Mouse (Mus musculus) midbrain, embryonic 16.5 days (tissue): Measurements from ENCODE around the gene Acap1. TPM values are rescaled to one million over a fixed set of nuclear protein-coding genes. Genes with fewer than 3 reads are reported as not detected.
"Not testable (repeated sequence)": the region's sequence is repeated elsewhere in the genome, so short reads cannot be mapped to it uniquely, and the experiment has no call there.

Experiments used
- ATAC-seq: fragments of 200-750 bp; cut with Nextera tagmentation; 2 replicates; pipeline ENCODE4 v1.8.0; 2017; ENCODE audit warnings: moderate TSS enrichment
- H3K27ac ChIP-seq: fragments of 300-500 bp; sonication (generic); 2 replicates; pipeline ENCODE4 v1.5.1; 2014; ENCODE audit warnings: mild to moderate bottlenecking, low read length, mixed read lengths
- H3K27me3 ChIP-seq: fragments of 300-500 bp; sonication (generic); 2 replicates; pipeline ENCODE4 v1.6.1; 2014; ENCODE audit warnings: low read depth, low read length, mixed read lengths; ENCODE audit not compliant: control insufficient read depth, insufficient read depth
- H3K36me3 ChIP-seq: fragments of 300-500 bp; sonication (generic); 2 replicates; pipeline ENCODE4 v1.6.1; 2014; ENCODE audit warnings: mild to moderate bottlenecking, low read length, moderate library complexity, mixed read lengths; ENCODE audit not compliant: control insufficient read depth, insufficient read depth
- H3K4me1 ChIP-seq: fragments of 300-500 bp; sonication (generic); 2 replicates; pipeline ENCODE4 v1.6.1; 2014; ENCODE audit warnings: mild to moderate bottlenecking, low read length, mixed read lengths; ENCODE audit not compliant: control insufficient read depth, insufficient read depth
- H3K4me2 ChIP-seq: fragments of 300-500 bp; sonication (generic); 2 replicates; pipeline ENCODE4 v1.6.1; 2014; ENCODE audit warnings: mild to moderate bottlenecking, low read length, mixed read lengths
- H3K4me3 ChIP-seq: fragments of 300-500 bp; sonication (generic); 2 replicates; pipeline ENCODE4 v1.5.1; 2014; ENCODE audit warnings: low read depth, mild to moderate bottlenecking, low read length, moderate library complexity, mixed read lengths
- H3K9ac ChIP-seq: fragments of 300-500 bp; sonication (generic); 2 replicates; pipeline ENCODE4 v1.6.1; 2014; ENCODE audit warnings: low read depth, low read length, mixed read lengths
- H3K9me3 ChIP-seq: fragments of 300-500 bp; sonication (generic); replicated peaks from 2 replicates; pipeline ENCODE4 v1.6.1; 2014; ENCODE audit warnings: mild to moderate bottlenecking, low read length, mixed read lengths; ENCODE audit not compliant: control insufficient read depth, poor library complexity, severe bottlenecking
- WGBS: fragments of 180-500 bp; shearing (Covaris S2); extraction: QIAGEN DNeasy Blood & Tissue Kit; methylation state at CpG from one replicate; pipeline ENCODE4 v1.1.7; 2014; 5-methylcytosine and 5-hydroxymethylcytosine counted together
- polyA plus RNA-seq: library from polyadenylated mRNA; unstranded; fragments of >200 nt; fragmentation: Nextera tagmentation; extraction: Ambion mirVana; gene quantifications from 2 replicates; pipeline ENCODE4 v1.2.1, GENCODE M21; 2015

The Acap1 gene
- polyA plus RNA-seq, 1 experiment from 2014 or later = 0.26 TPM

DNA sequence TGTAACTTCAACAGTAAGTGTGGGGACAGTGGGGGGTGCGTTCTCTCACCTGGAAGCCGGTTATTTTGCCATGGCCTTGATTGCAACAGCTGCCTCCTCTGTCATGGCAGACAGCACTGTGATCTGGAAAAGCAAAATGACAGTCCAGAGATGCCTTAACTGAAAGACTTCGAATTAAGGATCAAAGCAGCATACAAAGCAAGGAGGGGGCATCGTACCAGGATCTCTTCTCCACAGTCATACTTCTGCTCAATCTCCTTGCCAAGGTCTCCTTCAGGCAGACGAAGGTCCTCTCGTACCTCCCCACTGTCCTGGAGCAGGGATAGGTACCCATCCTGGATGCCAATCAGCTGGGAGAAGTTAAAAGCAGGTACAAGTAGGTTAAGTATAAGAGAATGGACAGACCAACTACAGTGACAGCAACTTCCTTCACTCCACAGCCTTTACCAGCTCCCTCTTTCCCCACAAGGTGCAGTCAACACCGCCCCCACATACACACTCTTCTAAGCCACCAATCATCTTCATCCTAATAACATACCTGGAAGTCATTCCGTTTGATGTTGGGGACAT, 22.1 kb upstream of the Acap1 start:
- 88% methylated on average over 8 of the region's 8 CpGs for WGBS
- peaks cover 45% of the 10 kb centered on the region for H3K4me1 ChIP-seq
- H3K9ac ChIP-seq = no peak overlapping the region
- no peak overlapping the region for H3K27ac ChIP-seq
- H3K4me3 ChIP-seq = no peak overlapping the region
- no peaks in the 10 kb centered on the region for H3K9me3 ChIP-seq
- ATAC-seq = no peak
- no peaks in the 10 kb centered on the region for H3K27me3 ChIP-seq
- H3K4me2 ChIP-seq = no peak overlapping the region
- peaks cover 24% of the 10 kb centered on the region for H3K36me3 ChIP-seq

DNA sequence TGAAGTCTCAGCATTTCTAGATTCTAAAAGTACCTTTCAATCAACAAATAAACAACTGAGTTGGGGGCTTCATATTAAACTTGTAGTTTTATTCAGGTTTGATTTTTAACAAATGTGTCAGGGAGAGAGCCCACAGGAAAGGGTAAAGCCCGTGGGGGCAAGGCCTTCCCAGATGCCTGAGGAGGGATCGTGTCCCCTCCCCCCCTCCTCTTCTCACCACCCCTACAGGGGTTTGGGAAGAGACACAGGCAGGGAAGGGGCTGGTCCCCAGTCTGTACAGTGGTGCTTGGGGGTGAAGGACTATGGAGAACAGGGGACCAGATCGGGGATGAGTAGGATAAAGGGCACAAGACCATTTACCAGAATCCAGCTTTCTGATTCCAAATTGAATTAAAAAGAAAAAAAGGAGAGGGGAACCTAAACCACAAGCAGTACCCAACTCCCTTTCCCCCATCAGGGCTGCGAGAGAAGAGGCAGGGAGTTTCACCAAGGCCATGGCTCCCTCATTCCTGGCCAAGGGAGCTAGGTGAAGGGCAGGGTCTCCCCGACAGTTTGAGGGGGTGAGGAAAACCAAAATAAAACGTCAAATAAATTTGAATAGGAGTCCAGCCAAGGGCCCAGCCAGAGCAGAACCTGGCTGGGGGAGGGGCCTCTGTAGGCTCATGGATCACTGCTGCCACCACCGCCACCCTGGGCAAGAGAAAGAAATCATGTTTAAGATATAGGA, 21.5 kb upstream of the Acap1 start:
- not testable (repeated sequence) for ATAC-seq, H3K9me3 ChIP-seq, H3K27me3 ChIP-seq, H3K9ac ChIP-seq, H3K4me3 ChIP-seq, H3K4me2 ChIP-seq, H3K27ac ChIP-seq
- 48% methylated on average over 7 of the region's 7 CpGs for WGBS
- peaks cover 30% of the 10 kb centered on the region for H3K36me3 ChIP-seq
- H3K4me1 ChIP-seq = peaks cover 41% of the 10 kb centered on the region

- ATAC-seq = no peak
- no peak overlapping the region for H3K4me3 ChIP-seq
- H3K27me3 ChIP-seq = no peaks in the 10 kb centered on the region
- H3K36me3 ChIP-seq = peaks cover 34% of the 10 kb centered on the region
- no peaks in the 10 kb centered on the region for H3K9me3 ChIP-seq
- 77% methylated on average over 5 of the region's 5 CpGs for WGBS
- H3K4me1 ChIP-seq = peaks cover 41% of the 10 kb centered on the region
- no peak overlapping the region for H3K27ac ChIP-seq
- no peak overlapping the region for H3K9ac ChIP-seq
- no peak overlapping the region for H3K4me2 ChIP-seq
Observed at GRCm38 (mm10) chr11:69915667-69916627, 20.6 kb upstream of the Acap1 start.

DNA sequence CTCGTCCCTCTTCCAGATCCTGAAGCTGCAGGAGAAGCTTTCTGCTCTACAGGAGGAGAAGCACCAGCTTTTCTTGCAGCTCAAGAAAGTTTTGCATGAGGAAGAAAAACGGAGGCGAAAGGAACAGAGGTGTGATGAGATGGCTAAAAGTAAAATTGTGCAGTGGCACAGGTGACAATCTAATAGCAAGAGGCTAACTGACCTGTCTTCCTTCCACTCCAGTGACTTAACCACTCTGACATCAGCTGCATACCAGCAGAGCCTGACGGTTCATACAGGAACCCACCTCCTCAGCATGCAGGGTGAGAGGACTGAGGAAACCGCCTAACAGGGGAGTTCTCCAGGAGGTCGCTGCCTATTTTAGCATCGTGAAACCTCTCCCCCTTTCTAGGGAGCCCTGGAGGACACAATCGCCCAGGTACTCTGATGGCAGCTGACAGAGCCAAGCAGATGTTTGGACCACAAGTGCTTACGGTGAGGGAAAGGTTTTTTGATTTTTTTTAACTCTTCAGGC, 19.6 kb upstream of the Acap1 start:
- Histone ChIP-seq H3K4me3 (peak overlapping the region; percentile 80), H3K27ac (no peak overlapping the region), H3K4me1 (peaks cover 37% of the 10 kb centered on the region), H3K4me2 (peak overlapping the region; percentile 97), H3K27me3 (no peaks in the 10 kb centered on the region), H3K36me3 (peaks cover 37% of the 10 kb centered on the region), H3K9ac (0 out of 2 replicates have a peak overlapping the region, but pooled peaks have one; percentile 85), H3K9me3 (no peaks in the 10 kb centered on the region)
- ATAC-seq = no peak
- whole genome bisulfite sequencing = 37% methylated on average over 9 of the region's 9 CpGs

DNA sequence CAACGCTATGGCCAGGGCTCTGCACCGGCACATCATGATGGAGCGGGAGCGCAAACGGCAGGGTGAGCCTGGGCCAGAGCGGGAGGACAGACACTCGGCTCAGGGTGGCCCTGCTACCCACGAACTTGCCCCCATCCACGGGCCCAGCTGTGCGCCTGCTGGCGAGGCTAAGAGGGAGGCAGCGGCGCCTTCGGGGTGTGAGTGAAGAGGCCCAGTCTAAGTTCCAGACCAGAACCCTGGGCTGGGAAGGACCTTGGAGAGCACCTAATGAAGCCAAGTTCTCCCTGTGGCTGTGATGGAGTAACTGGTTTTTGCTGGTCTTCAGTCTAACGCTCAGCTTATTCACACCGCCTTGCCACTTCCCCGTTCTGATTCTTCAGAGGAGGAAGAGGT, 19.0 kb upstream of the Acap1 start:
- no peaks in the 10 kb centered on the region for H3K9me3 ChIP-seq
- no peaks in the 10 kb centered on the region for H3K27me3 ChIP-seq
- 2% methylated on average over 17 of the region's 17 CpGs for WGBS
- H3K27ac ChIP-seq = peak overlapping the region; percentile 92
- H3K4me2 ChIP-seq = peak overlapping the region; percentile 97
- peak overlapping the region; percentile 85 for H3K9ac ChIP-seq
- H3K4me3 ChIP-seq = peak overlapping the region; percentile 80
- H3K4me1 ChIP-seq = peaks cover 31% of the 10 kb centered on the region
- ATAC-seq = no peak; the same call in 1 of the 2 replicates
- peaks cover 40% of the 10 kb centered on the region for H3K36me3 ChIP-seq

GRCm38 (mm10) chr11:69913554-69914371, 18.4 kb upstream of the Acap1 start, which contains the start of gene Gps2:
TSS of gene Gps2 (plus strand) at chr11:69913888.
- Histone ChIP-seq H3K27ac (peak within 1 kb of the TSS; percentile 92), H3K4me3 (peak within 1 kb of the TSS; percentile 80), H3K4me1 (peaks cover 25% of the 10 kb centered on the region), H3K4me2 (peak within 1 kb of the TSS; percentile 97), H3K9ac (peak within 1 kb of the TSS; percentile 85), H3K36me3 (peaks cover 40% of the 10 kb centered on the region), H3K27me3 (no peaks in the 10 kb centered on the region), H3K9me3 (no peaks in the 10 kb centered on the region)
- peak; percentile 88 for ATAC-seq
- 3% methylated on average over 55 of the region's 61 CpGs for WGBS

- WGBS = 78% methylated on average over 15 of the region's 15 CpGs
- Histone ChIP-seq H3K27ac (no peak overlapping the region; the same call in 1 of the 2 replicates), H3K4me2 (peak overlapping the region; percentile 68), H3K27me3 (no peaks in the 10 kb centered on the region), H3K4me1 (peaks cover 24% of the 10 kb centered on the region), H3K36me3 (peaks cover 46% of the 10 kb centered on the region), H3K9ac (0 out of 2 replicates have a peak overlapping the region, but pooled peaks have one; percentile 43), H3K4me3 (peak overlapping the region; percentile 80; the same call in 1 of the 2 replicates), H3K9me3 (no peaks in the 10 kb centered on the region)
- peak; percentile 32; the same call in 1 of the 2 replicates for ATAC-seq
Observed at GRCm38 (mm10) chr11:69912716-69913530, 17.6 kb upstream of the Acap1 start.
